ENCODE assay signal across 17 mouse cellular contexts in genomic region chr5:37213709-37214103, GRCm38 (mm10).
"Had no signal": no experiment of that assay in that cellular context is flagged by ENCODE, and none has a peak within 500 bp of the region (broad histone marks: within the 10 kb centered on the region; RNA-seq: fewer than 3 reads in every experiment).

No protein-coding gene starts in this region.

- H3K9me3 ChIP-seq: limb, embryonic 10.5 days; limb, embryonic 13.5 days; liver, embryonic 12.5 days; liver, embryonic 15.5 days; lung, embryonic 15.5 days; midbrain, embryonic 12.5 days; midbrain, embryonic 15.5 days had no signal

- H3K27me3 ChIP-seq: liver, embryonic 12.5 days; liver, embryonic 15.5 days; lung, embryonic 15.5 days; megakaryocyte, embryonic 14.5 days; midbrain, embryonic 12.5 days; midbrain, embryonic 15.5 days had no signal

- H3K9ac ChIP-seq: limb, embryonic 13.5 days; liver, embryonic 12.5 days; liver, embryonic 15.5 days; lung, embryonic 15.5 days; midbrain, embryonic 12.5 days; midbrain, embryonic 15.5 days had no signal

- H3K27ac ChIP-seq: limb, embryonic 10.5 days; limb, embryonic 13.5 days; liver, embryonic 12.5 days; liver, embryonic 15.5 days; lung, embryonic 15.5 days; midbrain, embryonic 12.5 days; midbrain, embryonic 15.5 days had no signal

- H3K4me2 ChIP-seq: limb, embryonic 13.5 days; liver, embryonic 12.5 days; liver, embryonic 15.5 days; lung, embryonic 15.5 days; midbrain, embryonic 12.5 days; midbrain, embryonic 15.5 days had no signal

- H3K4me3 ChIP-seq: limb, embryonic 10.5 days; limb, embryonic 13.5 days; liver, embryonic 12.5 days; liver, embryonic 15.5 days; lung, embryonic 15.5 days; megakaryocyte, embryonic 14.5 days; midbrain, embryonic 12.5 days; midbrain, embryonic 15.5 days had no signal

- ATAC-seq: liver, embryonic 12.5 days; midbrain, embryonic 15.5 days had no signal

- H3K36me3 ChIP-seq: limb, embryonic 10.5 days; limb, embryonic 13.5 days; liver, embryonic 12.5 days; liver, embryonic 15.5 days; lung, embryonic 15.5 days; midbrain, embryonic 12.5 days; midbrain, embryonic 15.5 days had no signal

- DNase-seq: kidney, adult 9 months; kidney, postnatal 14 days; kidney, postnatal 4 days; liver; lung, adult 18-20 months; lung, postnatal 10 days; lung, postnatal 36 days; thymus, adult 18-20 months; thymus, postnatal 36 days had no signal

- H3K4me1 ChIP-seq: limb, embryonic 10.5 days; liver, embryonic 12.5 days; liver, embryonic 15.5 days; lung, embryonic 15.5 days; megakaryocyte, embryonic 14.5 days; midbrain, embryonic 12.5 days; midbrain, embryonic 15.5 days had no signal
